Mouse (Mus musculus) embryonic facial prominence, embryonic 13.5 days (tissue): ENCODE results near the gene Inafm2. TPM values are rescaled to one million over a fixed set of nuclear protein-coding genes. Genes with fewer than 3 reads are reported as not detected.

Experiments
- ATAC-seq: fragments of 200-750 bp; cut with Nextera tagmentation; 2 replicates; pipeline ENCODE4 v1.8.0; 2017; ENCODE audit warnings: low read depth; ENCODE audit not compliant: insufficient number of reproducible peaks, insufficient read depth, low FRiP score, low TSS enrichment
- H3K27ac ChIP-seq: fragments of 300-500 bp; sonication (generic); 2 replicates; pipeline ENCODE4 v1.5.1; 2015; ENCODE audit warnings: moderate library complexity, mild to moderate bottlenecking, inconsistent platforms
- H3K27me3 ChIP-seq: fragments of 300-500 bp; sonication (generic); 2 replicates; pipeline ENCODE4 v1.6.1; 2015; ENCODE audit warnings: mild to moderate bottlenecking, inconsistent platforms
- H3K36me3 ChIP-seq: fragments of 300-500 bp; sonication (generic); 2 replicates; pipeline ENCODE4 v1.6.1; 2015; ENCODE audit warnings: mild to moderate bottlenecking, inconsistent platforms
- H3K4me1 ChIP-seq: fragments of 300-500 bp; sonication (generic); 2 replicates; pipeline ENCODE4 v1.6.1; 2015; ENCODE audit warnings: inconsistent platforms
- H3K4me2 ChIP-seq: fragments of 300-500 bp; sonication (generic); 2 replicates; pipeline ENCODE4 v1.6.1; 2015; ENCODE audit warnings: moderate library complexity, mild to moderate bottlenecking, inconsistent platforms
- H3K4me3 ChIP-seq: fragments of 300-500 bp; sonication (generic); 2 replicates; pipeline ENCODE4 v1.5.1; 2015; ENCODE audit warnings: mild to moderate bottlenecking, inconsistent platforms
- H3K9ac ChIP-seq: fragments of 300-500 bp; sonication (generic); 2 replicates; pipeline ENCODE4 v1.6.1; 2015; ENCODE audit warnings: mild to moderate bottlenecking, inconsistent platforms
- H3K9me3 ChIP-seq: fragments of 300-500 bp; sonication (generic); 2 replicates; pipeline ENCODE4 v1.6.1; 2016; ENCODE audit warnings: inconsistent platforms
- WGBS: fragments of 180-500 bp; shearing (Covaris S2); methylation state at CpG from one replicate; pipeline ENCODE4 v1.1.7; 2015; ENCODE audit warnings: mixed read lengths; 5-methylcytosine and 5-hydroxymethylcytosine counted together
- polyA plus RNA-seq: library from polyadenylated mRNA; unstranded; fragments of >200 nt; fragmentation: Nextera tagmentation; extraction: Ambion mirVana; gene quantifications from 2 replicates; pipeline ENCODE4 v1.2.1, GENCODE M21; 2015

The Inafm2 gene
- polyA plus RNA-seq, 1 experiment from 2014 or later: 13.1 TPM

- Histone ChIP-seq H3K4me3 (no peak overlapping the region), H3K9me3 (no peaks in the 10 kb centered on the region), H3K27ac (no peak overlapping the region), H3K36me3 (no peaks in the 10 kb centered on the region), H3K4me1 (peaks cover 56% of the 10 kb centered on the region), H3K4me2 (peak overlapping the region; percentile 10; the same call in 1 of the 2 replicates), H3K27me3 (peaks cover 8% of the 10 kb centered on the region), H3K9ac (peak overlapping the region; percentile 17; the same call in 1 of the 2 replicates)
- WGBS: 36% methylated on average over 10 of the region's 10 CpGs
- ATAC-seq: no peak
Measured at GRCm38 (mm10) chr2:118749341-118749884, 3.9 kb downstream of the Inafm2 start.

GRCm38 (mm10) chr2:118750476-118750875 is 4.9 kb downstream of the Inafm2 start:
- Histone ChIP-seq H3K9me3 (no peaks in the 10 kb centered on the region), H3K4me1 (peaks cover 47% of the 10 kb centered on the region), H3K27me3 (no peaks in the 10 kb centered on the region), H3K36me3 (no peaks in the 10 kb centered on the region), H3K9ac (no peak overlapping the region), H3K4me3 (no peak overlapping the region), H3K4me2 (no peak overlapping the region), H3K27ac (no peak overlapping the region)
- WGBS: 72% methylated on average over 8 of the region's 8 CpGs
- no peak for ATAC-seq

GRCm38 (mm10) chr2:118751896-118752791 is 6.6 kb downstream of the Inafm2 start:
- Histone ChIP-seq H3K27me3 (no peaks in the 10 kb centered on the region), H3K9me3 (no peaks in the 10 kb centered on the region), H3K4me1 (peaks cover 39% of the 10 kb centered on the region), H3K27ac (no peak overlapping the region), H3K36me3 (no peaks in the 10 kb centered on the region), H3K9ac (no peak overlapping the region), H3K4me3 (no peak overlapping the region), H3K4me2 (no peak overlapping the region)
- WGBS: 74% methylated on average over 16 of the region's 16 CpGs
- ATAC-seq: no peak

- WGBS: 79% methylated on average over 4 of the region's 4 CpGs
- no peaks in the 10 kb centered on the region for H3K27me3 ChIP-seq
- no peaks in the 10 kb centered on the region for H3K9me3 ChIP-seq
- H3K4me2 ChIP-seq: no peak overlapping the region
- H3K4me3 ChIP-seq: no peak overlapping the region
- H3K27ac ChIP-seq: no peak overlapping the region
- no peak for ATAC-seq
- no peaks in the 10 kb centered on the region for H3K36me3 ChIP-seq
- peaks cover 35% of the 10 kb centered on the region for H3K4me1 ChIP-seq
- H3K9ac ChIP-seq: no peak overlapping the region
Measured at GRCm38 (mm10) chr2:118752792-118753108, 7.2 kb downstream of the Inafm2 start.

GRCm38 (mm10) chr2:118754143-118754542 is 8.6 kb downstream of the Inafm2 start:
- WGBS: 81% methylated on average over 5 of the region's 5 CpGs
- no peak overlapping the region for H3K9ac ChIP-seq
- no peak overlapping the region for H3K4me3 ChIP-seq
- no peak for ATAC-seq
- H3K4me2 ChIP-seq: no peak overlapping the region
- peaks cover 26% of the 10 kb centered on the region for H3K4me1 ChIP-seq
- no peak overlapping the region for H3K27ac ChIP-seq
- H3K9me3 ChIP-seq: no peaks in the 10 kb centered on the region
- H3K27me3 ChIP-seq: no peaks in the 10 kb centered on the region
- no peaks in the 10 kb centered on the region for H3K36me3 ChIP-seq

- H3K4me3 ChIP-seq: no peak overlapping the region
- H3K36me3 ChIP-seq: no peaks in the 10 kb centered on the region
- 76% methylated on average over 6 of the region's 6 CpGs for WGBS
- no peaks in the 10 kb centered on the region for H3K9me3 ChIP-seq
- peaks cover 8% of the 10 kb centered on the region; the same call in 1 of the 2 replicates for H3K27me3 ChIP-seq
- H3K9ac ChIP-seq: no peak overlapping the region
- no peak overlapping the region for H3K4me2 ChIP-seq
- no peak for ATAC-seq
- no peak overlapping the region for H3K27ac ChIP-seq
- peaks cover 19% of the 10 kb centered on the region for H3K4me1 ChIP-seq
Measured at GRCm38 (mm10) chr2:118755407-118755806, 9.8 kb downstream of the Inafm2 start.

- Histone ChIP-seq H3K4me3 (no peak overlapping the region), H3K9me3 (no peaks in the 10 kb centered on the region), H3K27me3 (peaks cover 10% of the 10 kb centered on the region; the same call in 1 of the 2 replicates), H3K27ac (no peak overlapping the region), H3K4me1 (peaks cover 20% of the 10 kb centered on the region), H3K4me2 (no peak overlapping the region), H3K36me3 (no peaks in the 10 kb centered on the region), H3K9ac (no peak overlapping the region)
- ATAC-seq: no peak
- 75% methylated on average over 4 of the region's 4 CpGs for WGBS
Measured at GRCm38 (mm10) chr2:118756103-118756502, 10.5 kb downstream of the Inafm2 start.

- no peak overlapping the region for H3K4me2 ChIP-seq
- no peaks in the 10 kb centered on the region for H3K36me3 ChIP-seq
- H3K4me3 ChIP-seq: no peak overlapping the region
- H3K9me3 ChIP-seq: no peaks in the 10 kb centered on the region
- H3K27me3 ChIP-seq: peaks cover 10% of the 10 kb centered on the region; the same call in 1 of the 2 replicates
- H3K27ac ChIP-seq: no peak overlapping the region
- ATAC-seq: no peak
- no peak overlapping the region for H3K9ac ChIP-seq
- peaks cover 46% of the 10 kb centered on the region for H3K4me1 ChIP-seq
- WGBS: 12% methylated on average over 8 of the region's 8 CpGs
Measured at GRCm38 (mm10) chr2:118759828-118760227, 14.3 kb downstream of the Inafm2 start.

GRCm38 (mm10) chr2:118760311-118761025 is 14.9 kb downstream of the Inafm2 start:
- 82% methylated on average over 11 of the region's 11 CpGs for WGBS

GRCm38 (mm10) chr2:118761358-118761757 is 15.8 kb downstream of the Inafm2 start:
- peaks cover 46% of the 10 kb centered on the region for H3K4me1 ChIP-seq
- peak overlapping the region; percentile 92 for H3K27ac ChIP-seq
- 78% methylated on average over 12 of the region's 12 CpGs for WGBS

More at GRCm38 (mm10) chr2:118760311-118761025, 14.9 kb downstream of the Inafm2 start:
- no peak for ATAC-seq
- Histone ChIP-seq H3K4me1 (peaks cover 46% of the 10 kb centered on the region), H3K4me3 (no peak overlapping the region), H3K27ac (no peak overlapping the region), H3K9ac (no peak overlapping the region), H3K27me3 (peaks cover 10% of the 10 kb centered on the region; the same call in 1 of the 2 replicates), H3K9me3 (no peaks in the 10 kb centered on the region), H3K4me2 (no peak overlapping the region), H3K36me3 (no peaks in the 10 kb centered on the region)

GRCm38 (mm10) chr2:118761906-118762783 is 16.6 kb downstream of the Inafm2 start, which contains the start of gene Ccdc9b:
Gene Ccdc9b (minus strand): TSS chr2:118762661.
- Histone ChIP-seq H3K4me1 (peaks cover 45% of the 10 kb centered on the region), H3K27me3 (peaks cover 10% of the 10 kb centered on the region; the same call in 1 of the 2 replicates), H3K4me2 (peak within 1 kb of the TSS; percentile 60), H3K36me3 (no peaks in the 10 kb centered on the region), H3K27ac (peak within 1 kb of the TSS; percentile 92), H3K4me3 (peak within 1 kb of the TSS; percentile 29), H3K9me3 (no peaks in the 10 kb centered on the region), H3K9ac (peak within 1 kb of the TSS; percentile 63)
- WGBS: 6% methylated on average over 29 of the region's 29 CpGs
- peak; percentile 77; the same call in 1 of the 2 replicates for ATAC-seq

More at GRCm38 (mm10) chr2:118761358-118761757, 15.8 kb downstream of the Inafm2 start:
- ATAC-seq: no peak
- Histone ChIP-seq H3K4me2 (peak overlapping the region; percentile 60), H3K9me3 (no peaks in the 10 kb centered on the region), H3K36me3 (no peaks in the 10 kb centered on the region), H3K9ac (peak overlapping the region; percentile 63), H3K27me3 (peaks cover 10% of the 10 kb centered on the region; the same call in 1 of the 2 replicates), H3K4me3 (no peak overlapping the region)
